Mouse (Mus musculus) right cerebral cortex, postnatal 10 days (tissue): ENCODE data around the gene Wscd2.
A peak's percentile ranks its signal among the peaks of the same experiment; 100 is the strongest.

Source experiments
- DNase-seq, 2 experiments: peaks; one replicate each; pipeline ENCODE4 v3.0.0; 2021; ENCODE audit warnings: low spot score in 2 of 2

The Wscd2 gene

DNA sequence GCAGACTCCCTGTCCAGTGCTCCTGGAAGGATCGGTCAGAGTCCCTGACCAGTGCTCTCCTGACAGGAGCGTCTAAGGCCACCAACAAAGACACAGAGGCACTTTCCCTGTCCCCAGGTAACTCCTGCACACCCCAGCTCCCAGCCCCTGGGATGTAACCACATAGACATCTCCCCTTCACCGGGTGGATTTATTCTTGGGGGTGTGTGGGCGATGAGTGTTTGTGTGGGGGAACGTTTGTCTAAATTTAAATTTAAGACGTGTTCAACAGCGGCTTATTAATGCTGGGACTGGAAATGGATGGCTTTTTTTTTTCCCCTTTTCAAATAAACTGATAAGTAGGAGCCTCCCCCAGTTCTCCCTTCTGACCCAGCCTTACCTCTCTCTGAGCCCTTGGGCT lies 49.7 kb downstream of the Wscd2 start:
- peak; percentile 56 to 64 for DNase-seq

DNA sequence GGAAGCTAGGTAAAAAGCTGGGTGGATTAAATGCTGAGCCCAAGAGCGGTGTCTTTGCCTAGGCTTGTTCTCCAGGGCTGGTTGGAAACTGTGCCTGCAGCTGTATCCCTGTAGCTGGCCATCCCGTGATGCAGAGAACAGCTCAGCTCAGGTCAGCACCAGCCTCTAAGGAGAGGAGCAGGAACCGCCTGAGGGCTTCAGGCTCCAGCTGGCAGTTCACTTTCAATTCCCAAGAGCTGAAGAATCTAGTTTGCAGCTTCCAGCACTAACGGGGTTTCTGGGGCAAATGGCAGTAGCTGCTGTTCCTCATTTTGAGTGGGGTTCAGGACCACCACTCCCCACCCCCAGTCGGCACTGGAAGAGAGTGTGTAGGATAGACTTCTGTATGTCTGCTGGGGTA lies 51.1 kb downstream of the Wscd2 start:
- DNase-seq = no peak

DNA sequence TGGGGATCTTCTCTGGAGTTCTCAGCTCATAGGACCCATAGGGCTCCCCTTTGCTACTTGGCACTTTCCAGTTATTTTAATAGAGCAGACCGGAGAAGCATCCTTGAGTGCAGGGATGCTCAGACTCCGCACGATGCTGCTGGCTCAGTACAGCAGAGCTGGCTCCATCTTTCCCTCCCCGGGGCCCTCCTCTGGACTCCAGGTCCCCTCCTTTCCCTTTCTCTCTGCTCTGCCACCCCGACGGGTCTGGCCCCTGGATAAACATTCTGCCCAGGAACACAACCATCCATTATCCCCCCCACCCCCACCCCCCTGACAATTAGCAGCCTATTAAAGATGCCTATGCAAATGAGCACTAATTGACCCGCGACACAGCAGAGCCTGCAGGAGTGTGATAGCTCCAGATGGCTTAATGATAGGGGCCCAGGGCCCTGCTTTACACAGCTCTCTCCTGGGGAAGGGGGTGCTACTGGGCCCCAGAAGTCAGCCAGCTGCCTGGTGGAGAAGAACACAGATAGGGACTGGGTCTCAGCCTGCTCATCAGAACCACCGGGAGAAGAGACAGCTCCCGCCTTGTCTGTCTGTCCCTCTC lies 52.8 kb downstream of the Wscd2 start:
- DNase-seq = no peak

DNA sequence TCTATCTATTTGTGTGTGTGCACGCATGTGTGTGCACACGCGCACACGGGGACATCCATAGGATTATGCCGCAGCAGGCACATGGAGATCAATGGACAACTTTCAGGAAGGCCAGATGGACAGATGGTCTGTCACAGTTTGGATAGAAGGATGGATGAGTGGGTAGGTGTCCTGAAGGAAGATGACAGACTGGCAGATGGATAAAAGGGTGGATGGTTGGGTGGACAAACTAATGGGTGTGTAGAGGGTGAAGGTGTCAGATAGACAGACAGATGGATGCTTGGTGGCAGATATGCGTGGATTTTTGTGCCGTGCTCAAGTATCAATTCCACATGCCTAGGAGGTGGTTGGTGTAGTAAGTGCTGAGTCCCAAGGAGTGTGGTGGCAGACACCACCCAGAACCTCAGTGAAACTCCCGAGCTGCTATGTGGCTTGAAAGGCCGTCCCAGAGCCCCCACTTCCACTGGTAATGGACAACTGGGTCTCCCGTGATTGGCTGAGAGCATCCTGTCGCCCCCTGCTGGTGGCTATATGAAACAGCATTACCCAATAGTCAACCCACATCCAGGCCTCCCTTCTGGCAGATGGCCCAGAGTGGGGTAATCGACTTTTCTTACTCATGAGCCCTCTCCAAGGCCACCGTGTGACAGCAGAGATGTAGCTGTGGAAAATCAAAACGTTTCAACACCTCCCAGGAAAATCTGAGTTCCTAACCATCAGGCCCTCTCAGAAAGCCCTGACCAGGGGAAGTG lies 58.0 kb downstream of the Wscd2 start:
- DNase-seq = peak; percentile 68 to 73

DNA sequence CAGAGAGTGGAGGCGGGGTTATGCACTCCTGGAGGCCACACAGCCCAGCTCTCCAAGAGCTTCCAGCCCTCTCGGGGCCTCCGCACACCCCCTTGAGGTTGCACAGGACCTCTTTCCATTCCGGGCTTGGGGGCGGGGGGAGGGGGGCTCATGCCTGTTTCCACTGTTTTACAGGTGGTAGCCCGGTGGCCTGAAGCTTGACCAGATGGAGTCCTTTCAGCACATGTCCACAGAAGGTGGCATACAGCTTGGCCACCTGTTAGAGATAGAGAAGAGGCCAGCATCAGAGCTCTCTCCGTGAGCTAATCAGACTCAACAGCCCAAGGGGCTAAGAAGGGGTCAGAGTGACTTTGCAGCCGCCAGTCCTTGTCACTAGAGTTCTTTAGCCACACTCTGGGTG lies 60.1 kb downstream of the Wscd2 start:
- DNase-seq = no peak

GRCm38 (mm10) chr5:113550759-113551158 lies 60.6 kb downstream of the Wscd2 start:
- DNase-seq = no peak

- no peak for DNase-seq
Observed at GRCm38 (mm10) chr5:113553402-113553897, 63.3 kb downstream of the Wscd2 start.

DNA sequence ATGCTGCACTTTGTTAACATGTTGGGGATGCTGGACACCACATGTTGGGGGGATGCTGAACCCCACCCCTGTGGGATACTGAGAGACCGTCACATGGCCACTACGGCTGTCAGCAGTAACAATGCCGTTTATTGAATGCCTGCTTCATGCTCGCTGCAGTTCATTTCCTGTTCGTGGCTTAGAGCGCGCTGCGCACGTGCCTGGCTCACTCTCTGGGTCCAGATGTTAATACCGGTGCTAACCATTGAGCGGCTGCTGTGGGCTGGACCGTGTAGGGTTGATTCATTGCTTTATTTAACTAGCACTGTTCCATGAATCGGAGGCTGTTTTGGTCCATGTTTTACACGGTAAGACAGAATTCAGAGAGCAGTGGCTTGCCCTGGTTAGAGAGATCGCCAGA lies 64.0 kb downstream of the Wscd2 start:
- no peak for DNase-seq

- DNase-seq = no peak
Observed at GRCm38 (mm10) chr5:113554571-113554970, 64.4 kb downstream of the Wscd2 start.

GRCm38 (mm10) chr5:113555684-113556083 lies 65.6 kb downstream of the Wscd2 start:
- DNase-seq = no peak

DNA sequence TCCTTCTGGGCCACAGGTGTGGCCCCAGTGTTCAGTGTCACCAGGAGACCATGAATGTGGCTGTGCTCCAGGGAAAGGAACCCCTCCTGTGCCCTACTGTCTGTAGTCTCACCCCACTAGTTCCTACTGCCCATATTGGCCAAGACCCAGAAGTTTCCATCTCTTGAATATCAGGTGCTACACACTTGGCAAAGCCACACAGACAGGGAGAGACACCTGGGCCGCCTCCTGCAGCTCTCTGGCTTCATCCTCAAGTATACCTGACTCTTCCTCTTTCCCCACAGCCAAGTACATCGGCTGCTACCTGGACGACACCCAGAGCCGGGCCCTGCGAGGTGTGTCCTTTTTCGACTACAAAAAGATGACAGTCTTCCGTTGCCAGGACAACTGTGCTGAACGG lies 67.9 kb downstream of the Wscd2 start:
- no peak for DNase-seq

- no peak for DNase-seq
Observed at GRCm38 (mm10) chr5:113559627-113560026, 69.5 kb downstream of the Wscd2 start.

DNA sequence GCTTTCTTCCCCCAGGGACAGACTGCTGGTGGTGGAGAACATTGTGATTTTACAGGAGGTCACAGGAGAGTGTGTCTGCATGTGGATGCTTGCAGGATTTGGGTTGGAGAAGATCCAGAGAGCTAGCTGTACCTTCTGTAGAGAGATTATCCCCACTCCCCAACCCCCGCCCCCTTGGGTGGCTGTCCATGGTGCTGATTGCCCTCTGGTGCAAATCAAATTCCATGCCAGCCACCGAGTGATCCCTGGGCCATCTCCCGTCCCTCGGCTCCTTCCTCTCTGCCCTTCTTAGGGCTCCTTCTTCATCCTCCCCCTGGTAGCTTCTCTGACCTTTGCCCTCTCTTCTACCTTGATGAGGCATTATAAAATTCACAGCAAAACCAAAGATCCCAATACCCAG lies 74.3 kb downstream of the Wscd2 start:
- DNase-seq = no peak

- DNase-seq = no peak
Observed at GRCm38 (mm10) chr5:113565101-113565854, 75.1 kb downstream of the Wscd2 start.

- no peak for DNase-seq
Observed at GRCm38 (mm10) chr5:113565858-113566257, 75.7 kb downstream of the Wscd2 start.

DNA sequence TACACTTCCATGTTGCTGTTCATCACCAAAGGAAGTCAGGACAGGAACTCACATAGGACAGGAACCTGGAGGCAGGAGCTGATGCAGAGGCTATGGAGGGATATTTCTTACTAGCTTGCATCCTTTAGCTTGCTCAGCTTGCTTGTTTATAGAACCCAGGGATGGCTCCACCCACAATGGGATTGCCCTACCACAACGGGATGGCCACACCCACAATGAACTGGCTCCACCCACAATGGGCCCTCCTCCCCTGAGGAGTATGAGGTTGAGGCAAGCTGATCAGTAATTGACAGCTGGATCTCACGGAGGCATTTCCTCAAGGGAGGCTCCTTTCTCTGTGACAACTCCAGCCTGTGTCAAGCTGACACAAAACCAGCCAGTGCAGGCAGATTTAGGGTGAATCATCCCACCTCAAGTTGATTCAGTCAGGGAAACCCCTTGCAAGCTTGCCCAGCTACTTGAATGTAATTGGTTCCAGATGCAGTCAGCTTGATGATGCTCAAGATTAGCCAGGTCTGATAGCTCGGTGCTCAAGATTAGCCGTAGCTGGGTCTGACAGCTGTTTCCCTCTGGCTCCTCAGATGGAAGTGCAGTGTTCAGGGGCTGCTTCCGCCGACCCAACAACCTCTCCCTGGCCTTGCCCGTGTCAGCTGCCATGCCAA lies 80.1 kb downstream of the Wscd2 start:
- no peak for DNase-seq

DNA sequence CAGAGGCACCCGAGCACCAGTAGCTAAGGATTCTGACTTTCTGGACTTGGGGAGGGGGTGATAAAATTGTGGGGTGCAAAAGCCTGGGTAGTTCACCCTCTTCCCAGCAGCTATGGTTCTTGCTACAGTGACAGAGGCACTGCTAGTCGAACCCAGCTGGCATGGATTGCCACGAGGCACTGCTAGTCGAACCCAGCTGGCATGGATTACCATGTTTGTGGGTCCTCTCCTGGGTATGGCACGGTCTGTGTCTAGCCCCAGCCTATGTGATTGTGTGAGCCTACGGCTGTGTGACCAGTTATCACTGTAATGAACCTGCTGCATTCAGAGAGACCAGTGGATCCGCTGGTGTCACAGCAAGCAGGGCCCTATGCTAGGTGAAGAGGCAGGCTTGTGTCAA lies 87.4 kb downstream of the Wscd2 start:
- no peak for DNase-seq

GRCm38 (mm10) chr5:113578428-113578827 lies 88.3 kb downstream of the Wscd2 start:
- no peak for DNase-seq

- no peak for DNase-seq
Observed at GRCm38 (mm10) chr5:113579128-113579527, 89.0 kb downstream of the Wscd2 start.

DNA sequence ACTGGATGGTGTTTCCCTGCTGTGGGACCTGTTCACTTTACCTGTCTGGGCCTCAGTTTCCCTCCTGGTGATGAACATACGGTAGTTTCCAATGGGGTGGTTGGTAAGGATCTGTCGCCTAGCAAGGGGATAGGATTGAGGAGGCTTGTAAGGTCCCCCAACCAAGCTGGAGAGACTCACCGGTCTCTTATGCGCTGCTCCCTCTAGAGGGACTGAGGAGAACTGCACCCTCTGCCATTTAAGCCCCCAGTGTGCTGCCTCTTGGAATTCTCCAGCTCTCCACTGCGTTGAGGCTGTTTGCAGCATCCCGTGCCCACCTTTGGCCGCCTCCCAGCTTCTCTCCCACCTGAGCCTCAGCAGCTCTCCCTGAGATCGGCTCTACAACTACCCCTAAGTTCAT lies 90.1 kb downstream of the Wscd2 start:
- DNase-seq = no peak

- DNase-seq = no peak
Observed at GRCm38 (mm10) chr5:113580801-113581200, 90.7 kb downstream of the Wscd2 start.
